ENCODE assay signal across 14 mouse cellular contexts in genomic region chr5:117443141-117443540, GRCm38 (mm10). TPM values are rescaled to one million over a fixed set of nuclear protein-coding genes. Genes with fewer than 3 reads are reported as not detected.
"Had no signal": no experiment of that assay in that cellular context is flagged by ENCODE, and none has a peak within 500 bp of the region (broad histone marks: within the 10 kb centered on the region; RNA-seq: fewer than 3 reads in every experiment).

No protein-coding gene starts in this region.

- H3K36me3 ChIP-seq: limb, embryonic 12.5 days; midbrain, embryonic 12.5 days; stomach, embryonic 15.5 days had no signal

- H3K9ac ChIP-seq: limb, embryonic 12.5 days; liver, embryonic 14.5 days; midbrain, embryonic 12.5 days; neural tube, embryonic 13.5 days; stomach, embryonic 15.5 days had no signal

- DNase-seq: liver; lung, adult 18-20 months; retina, postnatal 1 day; thymus, adult 2 months; thymus, postnatal 25 days had no signal

- H3K9me3 ChIP-seq: limb, embryonic 12.5 days; midbrain, embryonic 12.5 days; neural tube, embryonic 13.5 days; stomach, embryonic 15.5 days had no signal

- H3K4me1 ChIP-seq: stomach, embryonic 15.5 days had no signal

- H3K4me3 ChIP-seq: limb, embryonic 12.5 days; midbrain, embryonic 12.5 days; neural tube, embryonic 13.5 days; stomach, embryonic 15.5 days had no signal

- H3K27ac ChIP-seq: limb, embryonic 12.5 days; liver, embryonic 14.5 days; midbrain, embryonic 12.5 days; neural tube, embryonic 13.5 days; stomach, embryonic 15.5 days had no signal

- ATAC-seq: inflammation-experienced regulatory T-cells, adult 6 months; intestine, postnatal 0 days; midbrain, embryonic 16.5 days had no signal

- H3K27me3 ChIP-seq: neural tube, embryonic 13.5 days; stomach, embryonic 15.5 days had no signal

- H3K4me2 ChIP-seq: limb, embryonic 12.5 days; midbrain, embryonic 12.5 days; neural tube, embryonic 13.5 days; stomach, embryonic 15.5 days had no signal

RNA-seq across cellular contexts. Expression of gene Ksr2, which starts 29.3 kb away (rescaled TPM):
- total RNA-seq: megakaryocyte-erythroid progenitor cell, adult 5-6 weeks had no signal
